Mouse (Mus musculus): ENCODE measurements at regions not wholly inside any gene's neighbourhood (a gene's known extent, or its start where the extent isn't known, plus 50 kb on each side); places are given as distances from the start of the nearest gene placed in this dataset.

- no peak for DNase-seq (ENCODE audit: extremely low spot score)
These were observed 51.4 kb upstream of the Tut7 start for GRCm38 (mm10) chr13:59874137-59874931.
